Comparison of ENCODE assay signal across 8 mouse cellular contexts in the genomic region with DNA sequence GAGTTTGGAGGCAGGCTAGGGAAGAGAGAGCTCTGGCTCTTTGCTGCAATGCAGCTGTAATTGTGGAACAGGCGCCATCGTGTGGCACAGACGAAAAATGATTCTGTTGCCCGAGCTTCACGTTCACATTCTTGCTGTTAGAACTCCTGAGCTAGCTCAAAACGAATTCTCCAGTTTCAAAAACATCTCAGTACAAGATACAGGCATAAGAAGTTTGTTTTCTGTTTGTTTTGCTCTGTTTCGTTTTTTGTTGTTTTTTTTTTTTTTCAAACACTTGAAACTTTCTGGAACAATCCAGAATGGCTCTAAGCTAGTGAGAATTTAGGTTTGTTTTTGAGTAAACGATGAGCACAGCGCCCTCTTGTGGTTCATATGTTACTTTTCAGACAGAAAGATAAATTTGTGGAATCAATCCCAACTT.
DNase-seq lines count a peak whose midpoint lies in the region; ATAC-seq and TF ChIP-seq lines count a peak whose summit lies in the region.

No protein-coding gene starts in this region.

- WGBS in hindbrain, embryonic 16.5 days, result 1% methylated on average over 9 of the region's 9 CpGs

- peak overlapping the region; percentile 68 for H3K27ac ChIP-seq in gastrocnemius, adult 2 months
- H3K27ac ChIP-seq in hindbrain, embryonic 16.5 days (ENCODE audit: low read depth, low read length), result no peak overlapping the region

- H3K4me3 ChIP-seq in gastrocnemius, adult 2 months, result peak overlapping the region; percentile 62
- H3K4me3 ChIP-seq in hindbrain, embryonic 16.5 days (ENCODE audit: low read length), result no peak overlapping the region

- no peaks in the 10 kb centered on the region for H3K9me3 ChIP-seq in hindbrain, embryonic 16.5 days (ENCODE audit: control insufficient read depth, low read length)

- peak; percentile 66 for TF ChIP-seq CTCF in gastrocnemius, adult 2 months (IDR thresholded peaks at IDR 0.05)

- H3K27me3 ChIP-seq in hindbrain, embryonic 16.5 days (replicated peaks; ENCODE audit: control insufficient read depth, insufficient read depth, low read length), result no peaks in the 10 kb centered on the region

- peak; percentile 89 for ATAC-seq in hindbrain, embryonic 16.5 days
- no peak for ATAC-seq in erythroid progenitor cell, adult 5-6 weeks (replicated peaks; ENCODE audit: low FRiP score, poor library complexity, severe bottlenecking)

- H3K4me1 ChIP-seq in hindbrain, embryonic 16.5 days (ENCODE audit: control insufficient read depth, insufficient read depth, low read depth, low read length), result peaks cover 3% of the 10 kb centered on the region; the same call in 1 of the 2 replicates

- peak overlapping the region; percentile 45 for H3K4me2 ChIP-seq in hindbrain, embryonic 16.5 days (ENCODE audit: low read length)

- H3K36me3 ChIP-seq in hindbrain, embryonic 16.5 days (ENCODE audit: control insufficient read depth, insufficient read depth, low read length), result no peaks in the 10 kb centered on the region

- H3K9ac ChIP-seq in hindbrain, embryonic 16.5 days (ENCODE audit: low read depth, low read length), result no peak overlapping the region

- intact Hi-C loops in gastrocnemius, adult 2 months (cut with DNase I), result loop anchor here (10.0 kb wide), 1 partner anchor 283 kb away; the partner anchor contains the start of gene Ccn2

- DNase-seq in R1 (ENCODE audit: low read depth, low spot score), result peak; percentile 88
- peak; percentile 24 for DNase-seq in cerebellum, adult 9-11 months
- peak; percentile 76 for DNase-seq in gastrocnemius, adult 2 months
- DNase-seq in left cerebral cortex, adult 11 months (ENCODE audit: low spot score), result peak; percentile 53
- DNase-seq in lung, postnatal 4 days, result peak; percentile 78 to 82
- peak; percentile 78 to 83 for DNase-seq in right cerebral cortex, adult 2 months (ENCODE audit: low spot score in 2 of 2)

Comparison
In these comparisons a context has a peak if more than half of its experiments do, and no peak if none do; other contexts are left out.
1. DNase-seq: peak in every context shown above with its lines; median percentile 88 in R1; 80 in right cerebral cortex, adult 2 months; 80 in lung, postnatal 4 days; 76 in gastrocnemius, adult 2 months; 53 in left cerebral cortex, adult 11 months; 24 in cerebellum, adult 9-11 months.